In genomic region chr2:26300161-26300807, GRCm38 (mm10) we compare ENCODE assay signal across 10 mouse cellular contexts. TPM values are rescaled to one million over a fixed set of nuclear protein-coding genes. Genes with fewer than 3 reads are reported as not detected.
DNase-seq lines count a peak whose midpoint lies in the region; ATAC-seq and TF ChIP-seq lines count a peak whose summit lies in the region.
"Had no signal": no experiment of that assay in that cellular context is flagged by ENCODE, and none has a peak within 500 bp of the region (broad histone marks: within the 10 kb centered on the region; RNA-seq: fewer than 3 reads in every experiment).

No protein-coding gene starts in this region.

- TF ChIP-seq EP300 in stomach, postnatal 0 days (optimal IDR thresholded peaks at IDR 0.05) = no peak

- peak overlapping the region; percentile 56 for H3K27ac ChIP-seq in heart, embryonic 10.5 days
- no peak overlapping the region for H3K27ac ChIP-seq in embryonic facial prominence, embryonic 12.5 days
- H3K27ac ChIP-seq in lung, embryonic 15.5 days = peak overlapping the region; percentile 54
- peak overlapping the region; percentile 59 for H3K27ac ChIP-seq in stomach, postnatal 0 days (replicated peaks)
- H3K27ac ChIP-seq in kidney, embryonic 14.5 days (ENCODE audit: low read depth, low read length) = no peak overlapping the region

- 0 out of 2 replicates have a peak, but pooled peaks have one; percentile 24 for ATAC-seq in embryonic facial prominence, embryonic 12.5 days (ENCODE audit: insufficient number of reproducible peaks, insufficient read depth, low FRiP score, low TSS enrichment)
- peak; percentile 53 for ATAC-seq in lung, embryonic 15.5 days (ENCODE audit: borderline replicate concordance, extremely low read depth, low FRiP score, low TSS enrichment)
- peak; percentile 41 for ATAC-seq in stomach, postnatal 0 days (ENCODE audit: low FRiP score, low TSS enrichment)
- no peak for ATAC-seq in kidney, embryonic 14.5 days (ENCODE audit: low FRiP score, low TSS enrichment)

- no peak overlapping the region for H3K4me2 ChIP-seq in embryonic facial prominence, embryonic 12.5 days (replicated peaks)
- 0 out of 2 replicates have a peak overlapping the region, but pooled peaks have one; percentile 3 for H3K4me2 ChIP-seq in lung, embryonic 15.5 days
- H3K4me2 ChIP-seq in stomach, postnatal 0 days (replicated peaks; ENCODE audit: low read depth) = no peak overlapping the region
- H3K4me2 ChIP-seq in kidney, embryonic 14.5 days (replicated peaks; ENCODE audit: low read depth, low read length) = no peak overlapping the region

- 0 out of 2 replicates have a peak, but pooled peaks cover 4% of the 10 kb centered on the region for H3K9me3 ChIP-seq in heart, embryonic 10.5 days
- H3K9me3 ChIP-seq in embryonic facial prominence, embryonic 12.5 days = no peaks in the 10 kb centered on the region
- no peaks in the 10 kb centered on the region for H3K9me3 ChIP-seq in lung, embryonic 15.5 days
- H3K9me3 ChIP-seq in stomach, postnatal 0 days (ENCODE audit: control insufficient read depth, low read length) = no peaks in the 10 kb centered on the region
- 0 out of 2 replicates have a peak, but pooled peaks cover 4% of the 10 kb centered on the region for H3K9me3 ChIP-seq in kidney, embryonic 14.5 days (ENCODE audit: control insufficient read depth, low read length)

- WGBS in heart, embryonic 10.5 days = 38% methylated on average over 5 of the region's 5 CpGs
- WGBS in embryonic facial prominence, embryonic 12.5 days = 44% methylated on average over 5 of the region's 5 CpGs
- WGBS in lung, embryonic 15.5 days = 28% methylated on average over 5 of the region's 5 CpGs
- WGBS in stomach, postnatal 0 days = 41% methylated on average over 5 of the region's 5 CpGs
- WGBS in kidney, embryonic 14.5 days = 58% methylated on average over 5 of the region's 5 CpGs

- H3K27me3 ChIP-seq in heart, embryonic 10.5 days (ENCODE audit: insufficient read depth, poor library complexity, severe bottlenecking) = peaks cover 18% of the 10 kb centered on the region
- peaks cover 12% of the 10 kb centered on the region for H3K27me3 ChIP-seq in embryonic facial prominence, embryonic 12.5 days
- no peaks in the 10 kb centered on the region for H3K27me3 ChIP-seq in lung, embryonic 15.5 days
- H3K27me3 ChIP-seq in stomach, postnatal 0 days (ENCODE audit: control insufficient read depth, insufficient read depth, low read length) = no peaks in the 10 kb centered on the region
- no peaks in the 10 kb centered on the region for H3K27me3 ChIP-seq in kidney, embryonic 14.5 days (ENCODE audit: control insufficient read depth, insufficient read depth, low read length)

- H3K4me3 ChIP-seq in heart, embryonic 10.5 days = peak overlapping the region; percentile 25
- H3K4me3 ChIP-seq in embryonic facial prominence, embryonic 12.5 days = no peak overlapping the region
- no peak overlapping the region for H3K4me3 ChIP-seq in lung, embryonic 15.5 days
- no peak overlapping the region for H3K4me3 ChIP-seq in stomach, postnatal 0 days (ENCODE audit: low read depth, low read length)
- no peak overlapping the region for H3K4me3 ChIP-seq in kidney, embryonic 14.5 days (ENCODE audit: low read length)

- DNase-seq in heart, embryonic 10.5 days (ENCODE audit: low spot score) = no peak
- DNase-seq in heart, postnatal 14 days = no peak
- peak; percentile 31 for DNase-seq in NIH3T3 (ENCODE audit: low read depth)
- peak; percentile 70 for DNase-seq in stomach, postnatal 0 days (ENCODE audit: low spot score)
- DNase-seq in kidney, postnatal 10 days = no peak

- no peak overlapping the region for H3K9ac ChIP-seq in embryonic facial prominence, embryonic 12.5 days
- H3K9ac ChIP-seq in lung, embryonic 15.5 days = no peak overlapping the region
- H3K9ac ChIP-seq in stomach, postnatal 0 days (ENCODE audit: low read length) = peak overlapping the region; percentile 14; the same call in 1 of the 2 replicates
- H3K9ac ChIP-seq in kidney, embryonic 14.5 days (ENCODE audit: low read depth, low read length) = no peak overlapping the region; the same call in 1 of the 2 replicates

- peaks cover 46% of the 10 kb centered on the region for H3K4me1 ChIP-seq in heart, embryonic 10.5 days
- H3K4me1 ChIP-seq in embryonic facial prominence, embryonic 12.5 days = peaks cover 21% of the 10 kb centered on the region; the same call in 1 of the 2 replicates
- H3K4me1 ChIP-seq in lung, embryonic 15.5 days = peaks cover 55% of the 10 kb centered on the region
- no peaks in the 10 kb centered on the region for H3K4me1 ChIP-seq in stomach, postnatal 0 days (replicated peaks; ENCODE audit: control insufficient read depth, insufficient read depth)
- H3K4me1 ChIP-seq in kidney, embryonic 14.5 days (ENCODE audit: control insufficient read depth, insufficient read depth, low read length) = peaks cover 16% of the 10 kb centered on the region; the same call in 1 of the 2 replicates

- intact Hi-C loops in heart, postnatal 14 days (cut with DNase I) = loop anchor here (2.0 to 5.0 kb wide), 2 partner anchors 53 to 262 kb away; partner anchors contain the start of gene Dnlz

- no peaks in the 10 kb centered on the region for H3K36me3 ChIP-seq in heart, embryonic 10.5 days
- no peaks in the 10 kb centered on the region for H3K36me3 ChIP-seq in embryonic facial prominence, embryonic 12.5 days
- H3K36me3 ChIP-seq in lung, embryonic 15.5 days = no peaks in the 10 kb centered on the region
- no peaks in the 10 kb centered on the region for H3K36me3 ChIP-seq in stomach, postnatal 0 days (ENCODE audit: control insufficient read depth, insufficient read depth, low read length)
- H3K36me3 ChIP-seq in kidney, embryonic 14.5 days (ENCODE audit: control insufficient read depth, insufficient read depth, low read length) = no peaks in the 10 kb centered on the region

- no peak for TF ChIP-seq CTCF in stomach, postnatal 0 days (IDR thresholded peaks at IDR 0.05; ENCODE audit: low read depth)

RNA-seq across cellular contexts. Expression of gene Ccdc187, which starts 5.9 kb away (rescaled TPM):
- 0.02 TPM in 1 of 2 replicates, not detected in the other for polyA plus RNA-seq in heart, embryonic 10.5 days (2016; fragmentation: Nextera tagmentation; extraction: Ambion mirVana)
- under 1 TPM; 0.10 to 0.17 TPM for total RNA-seq in heart, postnatal 14 days (2021)
- 0.08 and 0.18 TPM in 2 replicates for polyA plus RNA-seq in embryonic facial prominence, embryonic 12.5 days (2016; fragmentation: Nextera tagmentation; extraction: Ambion mirVana)
- polyA plus RNA-seq in lung, embryonic 15.5 days (2015; fragmentation: Nextera tagmentation; extraction: Ambion mirVana) = 0.31 and 0.34 TPM in 2 replicates
- polyA plus RNA-seq in stomach, postnatal 0 days (2015; fragmentation: Nextera tagmentation; extraction: Ambion mirVana) = 0.21 and 0.40 TPM in 2 replicates
- polyA plus RNA-seq in kidney, embryonic 14.5 days (2014; fragmentation: Nextera tagmentation; extraction: Ambion mirVana) = 0.04 TPM in 1 of 2 replicates, not detected in the other
- total RNA-seq: common myeloid progenitor, adult 5-6 weeks had no signal
- polyA plus RNA-seq: liver, adult 2 months had no signal

RNA-seq across cellular contexts. Expression of gene Gpsm1, which starts 15.0 kb away (rescaled TPM):
- 43.7 and 53.9 TPM in 2 replicates for polyA plus RNA-seq in heart, embryonic 10.5 days (2016; fragmentation: Nextera tagmentation; extraction: Ambion mirVana)
- 100 to 1,000 TPM; 200 to 237 TPM for total RNA-seq in heart, postnatal 14 days (2021)
- 82.6 and 91.1 TPM in 2 replicates for polyA plus RNA-seq in embryonic facial prominence, embryonic 12.5 days (2016; fragmentation: Nextera tagmentation; extraction: Ambion mirVana)
- 54.6 and 55.3 TPM in 2 replicates for polyA plus RNA-seq in lung, embryonic 15.5 days (2015; fragmentation: Nextera tagmentation; extraction: Ambion mirVana)
- polyA plus RNA-seq in stomach, postnatal 0 days (2015; fragmentation: Nextera tagmentation; extraction: Ambion mirVana) = 20.4 and 20.9 TPM in 2 replicates
- 25.7 and 27.1 TPM in 2 replicates for polyA plus RNA-seq in kidney, embryonic 14.5 days (2014; fragmentation: Nextera tagmentation; extraction: Ambion mirVana)

RNA-seq across cellular contexts. Expression of gene Dnlz, which starts 51.6 kb away (rescaled TPM):
- 32.7 and 34.7 TPM in 2 replicates for polyA plus RNA-seq in heart, embryonic 10.5 days (2016; fragmentation: Nextera tagmentation; extraction: Ambion mirVana)
- 10 to 100 TPM; 15.5 to 16.3 TPM for total RNA-seq in heart, postnatal 14 days (2021)
- 31.8 and 33.1 TPM in 2 replicates for polyA plus RNA-seq in embryonic facial prominence, embryonic 12.5 days (2016; fragmentation: Nextera tagmentation; extraction: Ambion mirVana)
- 25.5 and 27.3 TPM in 2 replicates for polyA plus RNA-seq in lung, embryonic 15.5 days (2015; fragmentation: Nextera tagmentation; extraction: Ambion mirVana)
- 15.1 and 16.6 TPM in 2 replicates for polyA plus RNA-seq in stomach, postnatal 0 days (2015; fragmentation: Nextera tagmentation; extraction: Ambion mirVana)
- polyA plus RNA-seq in kidney, embryonic 14.5 days (2014; fragmentation: Nextera tagmentation; extraction: Ambion mirVana) = 27.4 and 33.3 TPM in 2 replicates

Comparison
In these comparisons a context has a peak if more than half of its experiments do, and no peak if none do; other contexts are left out.
1. DNase-seq: peak in NIH3T3 (single experiment) and stomach, postnatal 0 days (single experiment); none in heart, embryonic 10.5 days (single experiment), heart, postnatal 14 days (0 of 2) and kidney, postnatal 10 days (single experiment).
2. H3K27ac ChIP-seq: peak in heart, embryonic 10.5 days (single experiment), lung, embryonic 15.5 days (single experiment) and stomach, postnatal 0 days (single experiment); none in embryonic facial prominence, embryonic 12.5 days (single experiment) and kidney, embryonic 14.5 days (single experiment).